Mouse (Mus musculus): ENCODE results near the gene Vmn1r236. TPM values are rescaled to one million over a fixed set of nuclear protein-coding genes. Genes with fewer than 3 reads are reported as not detected.

Vmn1r236 gene
- total and polyA plus RNA-seq, 3 experiments = not detected

DNA sequence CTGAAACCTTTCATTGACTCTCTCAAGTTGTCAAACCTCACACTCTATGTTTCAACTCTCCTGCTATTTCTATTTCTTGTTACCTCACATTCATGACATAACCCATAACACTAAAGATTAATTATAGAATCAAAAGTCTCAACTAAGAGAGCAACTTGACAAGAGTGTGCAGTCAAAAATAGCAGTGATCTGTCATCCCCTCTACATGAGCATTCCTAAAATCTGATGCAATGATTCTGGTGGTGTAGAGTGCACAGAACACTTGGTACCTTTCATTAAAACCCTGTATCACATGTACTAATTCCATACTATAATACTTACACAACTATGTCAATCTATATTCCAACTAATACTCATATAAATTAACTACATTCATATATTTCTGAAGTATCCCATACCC, 7.0 kb downstream of the Vmn1r236 start:
- H3K79me2 ChIP-seq (replicated peaks; ENCODE audit: control insufficient read depth, extremely low read depth, insufficient read depth, poor library complexity, severe bottlenecking) = no peaks in the 10 kb centered on the region
- H3K4me3 ChIP-seq (replicated peaks in 1 of 3; ENCODE audit: low read depth in 2 of 3, low read length in 2 of 3, poor library complexity in 1 of 3) = no peak overlapping the region
- in situ Hi-C loops (cut with MboI; ENCODE audit: low pct_ligation_motif_present, low pct_unique_long_range_greater_than_20kb, low sequenced_read_pairs) = loop anchor here (10.0 kb wide), 1 partner anchor 135 kb away; the partner anchor contains the start of gene Zfp54
- no peaks in the 10 kb centered on the region for H3K27me3 ChIP-seq (replicated peaks)
- no peak for DNase-seq (ENCODE audit: extremely low read depth)
- dilution Hi-C loops (cut with MboI; ENCODE audit: extremely low pct_ligation_motif_present, extremely low pct_unique_long_range_greater_than_20kb, low sequenced_read_pairs) = no loop called here
- no peaks in the 10 kb centered on the region for H3K36me3 ChIP-seq (replicated peaks in 1 of 2; ENCODE audit: control insufficient read depth in 1 of 2, insufficient read depth in 1 of 2, low read length in 1 of 2)
- no peak overlapping the region for H3K27ac ChIP-seq (ENCODE audit: insufficient read depth, low read depth)
- peaks cover 3 to 8% of the 10 kb centered on the region in 2 experiments; a peak in 3 of 4 replicates for H3K4me1 ChIP-seq (ENCODE audit: control insufficient read depth in 1 of 2, insufficient read depth in 2 of 2)
- H3K9ac ChIP-seq (ENCODE audit: insufficient read depth, low read depth) = no peak overlapping the region
- no peak overlapping the region for H3K4me2 ChIP-seq (ENCODE audit: insufficient read depth, low read depth, poor library complexity, severe bottlenecking)
- H3K9me3 ChIP-seq (replicated peaks; ENCODE audit: low read length) = no peaks in the 10 kb centered on the region
- no peak for TF ChIP-seq MAX (IDR thresholded peaks at IDR 0.05; ENCODE audit: low read length)
- no peak for TF ChIP-seq TBP (conservative IDR thresholded peaks at IDR 0.05; ENCODE audit: low read depth, low read length)
- TF ChIP-seq POLR2A (IDR thresholded peaks at IDR 0.05; ENCODE audit: low read depth, low read length) = no peak
- TF ChIP-seq MYC (IDR thresholded peaks at IDR 0.05; ENCODE audit: low read depth, low read length) = no peak
- TF ChIP-seq JUN (IDR thresholded peaks at IDR 0.05; ENCODE audit: insufficient read depth, low read depth, low read length) = no peak
- no peak for TF ChIP-seq POLR2AphosphoS2 (IDR thresholded peaks at IDR 0.05; ENCODE audit: low read depth, low read length)
- TF ChIP-seq HCFC1 (IDR thresholded peaks at IDR 0.05; ENCODE audit: low read depth, low read length) = no peak
- no peak for TF ChIP-seq MEF2A (IDR thresholded peaks at IDR 0.05; ENCODE audit: borderline replicate concordance, low read depth, low read length)
- TF ChIP-seq GABPA (IDR thresholded peaks at IDR 0.05; ENCODE audit: insufficient replicate concordance, low read depth, low read length) = no peak
- TF ChIP-seq RAD21 (IDR thresholded peaks at IDR 0.05; ENCODE audit: low read depth, low read length) = no peak
- TF ChIP-seq ZKSCAN1 (IDR thresholded peaks at IDR 0.05; ENCODE audit: borderline replicate concordance, low read depth, low read length) = no peak
- TF ChIP-seq MAZ (IDR thresholded peaks at IDR 0.05; ENCODE audit: low read depth, low read length) = no peak
- TF ChIP-seq USF2 (conservative IDR thresholded peaks at IDR 0.05; ENCODE audit: low read depth, low read length) = no peak
- TF ChIP-seq ZC3H11A (IDR thresholded peaks at IDR 0.05; ENCODE audit: low read depth, low read length) = no peak
- TF ChIP-seq CTCF (conservative IDR thresholded peaks at IDR 0.05 in 1 of 2, IDR thresholded peaks at IDR 0.05 in 1 of 2; ENCODE audit: low read depth in 2 of 2, low read length in 2 of 2) = no peak
- TF ChIP-seq SMC3 (IDR thresholded peaks at IDR 0.05; ENCODE audit: low read depth, low read length) = no peak
- TF ChIP-seq NELFE (IDR thresholded peaks at IDR 0.05; ENCODE audit: low read depth, low read length) = no peak
- no peak for TF ChIP-seq UBTF (IDR thresholded peaks at IDR 0.05; ENCODE audit: low read depth, low read length)
- TF ChIP-seq ELF1 (IDR thresholded peaks at IDR 0.05; ENCODE audit: low read depth, low read length) = no peak

- no peaks in the 10 kb centered on the region for H3K4me1 ChIP-seq (ENCODE audit: control insufficient read depth in 1 of 2, insufficient read depth in 2 of 2)
- DNase-seq (ENCODE audit: extremely low read depth) = no peak
- TF ChIP-seq MXI1 (IDR thresholded peaks at IDR 0.05; ENCODE audit: low read depth, low read length) = no peak
- no peak for TF ChIP-seq GABPA (IDR thresholded peaks at IDR 0.05; ENCODE audit: insufficient replicate concordance, low read depth, low read length)
- TF ChIP-seq ZC3H11A (IDR thresholded peaks at IDR 0.05; ENCODE audit: low read depth, low read length) = no peak
- TF ChIP-seq E2F4 (IDR thresholded peaks at IDR 0.05; ENCODE audit: insufficient replicate concordance, low read depth, low read length) = no peak
- no peak within 1 kb of the TSS for H3K4me2 ChIP-seq (ENCODE audit: insufficient read depth, low read depth, poor library complexity, severe bottlenecking)
- H3K36me3 ChIP-seq (replicated peaks in 1 of 2; ENCODE audit: control insufficient read depth in 1 of 2, insufficient read depth in 1 of 2, low read length in 1 of 2) = no peaks in the 10 kb centered on the region
- in situ Hi-C loops (cut with MboI; ENCODE audit: low pct_ligation_motif_present, low pct_unique_long_range_greater_than_20kb, low sequenced_read_pairs) (no loop called here), dilution Hi-C loops (cut with MboI; ENCODE audit: extremely low pct_ligation_motif_present, extremely low pct_unique_long_range_greater_than_20kb, low sequenced_read_pairs) (no loop called here)
- H3K9me3 ChIP-seq (replicated peaks; ENCODE audit: low read length) = no peaks in the 10 kb centered on the region
- H3K27ac ChIP-seq (ENCODE audit: insufficient read depth, low read depth) = no peak within 1 kb of the TSS
- H3K27me3 ChIP-seq (replicated peaks) = peaks cover 12% of the 10 kb centered on the region
- H3K4me3 ChIP-seq (replicated peaks in 1 of 3; ENCODE audit: low read depth in 2 of 3, low read length in 2 of 3, poor library complexity in 1 of 3) = no peak within 1 kb of the TSS
- H3K9ac ChIP-seq (ENCODE audit: insufficient read depth, low read depth) = no peak within 1 kb of the TSS
- H3K79me2 ChIP-seq (replicated peaks; ENCODE audit: control insufficient read depth, extremely low read depth, insufficient read depth, poor library complexity, severe bottlenecking) = no peaks in the 10 kb centered on the region
Measured at GRCm38 (mm10) chr17:21311565-21311964, 28.8 kb downstream of the Vmn1r236 start, which contains the start of gene Vmn1r237. Gene Vmn1r237, plus strand, starts transcription at chr17:21311865.

Other genes starting within 250 kb of the Vmn1r236 start
- gene Vmn1r234, start 56.9 kb upstream of the Vmn1r236 start, total RNA-seq (2012; rRNA removed) = not detected in 2 replicates
- not detected in 2 replicates for gene Vmn1r234, start 56.9 kb upstream of the Vmn1r236 start, total RNA-seq (2014; rRNA removed)
- not detected in 2 replicates for gene Vmn1r234, start 56.9 kb upstream of the Vmn1r236 start, polyA plus RNA-seq (2012; ENCODE audit: insufficient read length, low read depth)
- not detected in 2 replicates for gene Vmn1r235, start 26.5 kb upstream of the Vmn1r236 start, total RNA-seq (2012; rRNA removed)
- gene Vmn1r235, start 26.5 kb upstream of the Vmn1r236 start, total RNA-seq (2014; rRNA removed) = not detected in 2 replicates
- gene Vmn1r235, start 26.5 kb upstream of the Vmn1r236 start, polyA plus RNA-seq (2012; ENCODE audit: insufficient read length, low read depth) = not detected in 2 replicates
- not detected in 2 replicates for gene Vmn1r237, start 28.9 kb downstream of the Vmn1r236 start, total RNA-seq (2012; rRNA removed)
- gene Vmn1r237, start 28.9 kb downstream of the Vmn1r236 start, total RNA-seq (2014; rRNA removed) = not detected in 2 replicates
- gene Vmn1r237, start 28.9 kb downstream of the Vmn1r236 start, polyA plus RNA-seq (2012; ENCODE audit: insufficient read length, low read depth) = not detected in 2 replicates
- 1.8 and 1.9 TPM in 2 replicates for gene Zfp677, start 100.8 kb downstream of the Vmn1r236 start, total RNA-seq (2012; rRNA removed)
- 4.1 and 4.7 TPM in 2 replicates for gene Zfp677, start 100.8 kb downstream of the Vmn1r236 start, total RNA-seq (2014; rRNA removed)
- 1.2 and 1.4 TPM in 2 replicates for gene Zfp677, start 100.8 kb downstream of the Vmn1r236 start, polyA plus RNA-seq (2012; ENCODE audit: insufficient read length, low read depth)
- 7.9 and 8.4 TPM in 2 replicates for gene Zfp54, start 140.3 kb downstream of the Vmn1r236 start, total RNA-seq (2012; rRNA removed)
- 11.9 and 12.5 TPM in 2 replicates for gene Zfp54, start 140.3 kb downstream of the Vmn1r236 start, total RNA-seq (2014; rRNA removed)
- 3.6 and 3.8 TPM in 2 replicates for gene Zfp54, start 140.3 kb downstream of the Vmn1r236 start, polyA plus RNA-seq (2012; ENCODE audit: insufficient read length, low read depth)
- 6.1 and 6.8 TPM in 2 replicates for gene Zfp51, start 167.4 kb downstream of the Vmn1r236 start, total RNA-seq (2012; rRNA removed)
- gene Zfp51, start 167.4 kb downstream of the Vmn1r236 start, total RNA-seq (2014; rRNA removed) = 16.7 and 18.1 TPM in 2 replicates
- gene Zfp51, start 167.4 kb downstream of the Vmn1r236 start, polyA plus RNA-seq (2012; ENCODE audit: insufficient read length, low read depth) = 4.5 TPM in 2 replicates
- 4.7 and 5.4 TPM in 2 replicates for gene Zfp53, start 206.1 kb downstream of the Vmn1r236 start, total RNA-seq (2012; rRNA removed)
- 8.4 and 9.6 TPM in 2 replicates for gene Zfp53, start 206.1 kb downstream of the Vmn1r236 start, total RNA-seq (2014; rRNA removed)
- gene Zfp53, start 206.1 kb downstream of the Vmn1r236 start, polyA plus RNA-seq (2012; ENCODE audit: insufficient read length, low read depth) = 2.4 and 3.7 TPM in 2 replicates

Data from CH12.LX (cell line).